Mouse (Mus musculus): ENCODE results near the gene Pilra. TPM values are rescaled to one million over a fixed set of nuclear protein-coding genes. Genes with fewer than 3 reads are reported as not detected.

The Pilra gene
- total and polyA plus RNA-seq, 3 experiments = 0.89 to 1.5 TPM; not detected in 1

DNA sequence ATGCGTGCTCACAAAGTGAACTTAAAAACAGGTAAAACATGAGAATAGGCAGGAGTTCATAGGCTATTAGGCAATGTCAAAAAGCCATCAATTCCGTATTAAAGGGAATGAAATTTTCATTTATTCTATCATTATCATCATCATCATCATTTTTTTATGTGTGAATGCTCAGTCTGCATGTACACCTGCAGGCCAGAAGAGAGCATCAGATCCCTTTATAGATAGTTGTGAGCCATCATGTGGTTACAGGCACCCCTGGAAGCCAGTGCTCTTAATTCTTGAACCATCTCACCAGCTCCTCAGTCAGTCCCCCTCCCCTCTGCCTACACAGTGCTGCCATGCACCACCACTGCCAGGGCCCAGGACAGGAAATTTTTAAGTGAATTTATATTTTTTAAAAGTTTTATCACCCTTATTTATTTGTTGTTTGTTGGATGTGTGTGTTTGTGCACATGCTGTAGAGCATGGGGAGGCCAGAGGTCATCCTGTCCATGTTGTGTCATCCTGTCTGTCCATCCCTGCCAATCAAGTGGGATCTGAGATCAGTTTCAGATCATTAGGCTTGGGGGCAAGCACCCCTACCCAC lies 47.0 kb downstream of the Pilra start:
- peaks cover 22% of the 10 kb centered on the region for H3K79me2 ChIP-seq (ENCODE audit: control insufficient read depth, insufficient read depth, low read length, poor library complexity)
- H3K27ac ChIP-seq (ENCODE audit: control insufficient read depth, low read depth, low read length) = no peak overlapping the region
- TF ChIP-seq SMC3 (IDR thresholded peaks at IDR 0.05; ENCODE audit: low read depth, low read length) (peak; percentile 13; the same call in 1 of the 2 replicates), ETS1 (IDR thresholded peaks at IDR 0.05; ENCODE audit: low read depth, low read length) (no peak), RAD21 (IDR thresholded peaks at IDR 0.05; ENCODE audit: low read depth, low read length) (peak; percentile 2)
- no peak for DNase-seq (ENCODE audit: low read depth, low spot score)
- peaks cover 0 to 8% of the 10 kb centered on the region in 2 experiments; a peak in 2 of 4 replicates for H3K36me3 ChIP-seq (ENCODE audit: control insufficient read depth in 1 of 2, insufficient read depth in 2 of 2, low read length in 2 of 2)
- H3K9me3 ChIP-seq (replicated peaks; ENCODE audit: insufficient read depth, low read length) = no peaks in the 10 kb centered on the region
- no peak overlapping the region for H3K4me3 ChIP-seq (ENCODE audit: control insufficient read depth in 1 of 2, insufficient read depth in 1 of 2, low read depth in 2 of 2, low read length in 2 of 2)
- peaks cover 0 to 17% of the 10 kb centered on the region in 2 experiments; a peak in 2 of 4 replicates for H3K4me1 ChIP-seq (ENCODE audit: control insufficient read depth in 1 of 2, insufficient read depth in 2 of 2, low read length in 2 of 2)
- no peak overlapping the region for H3K9ac ChIP-seq (ENCODE audit: control insufficient read depth, low read depth, low read length, poor library complexity, severe bottlenecking)
- H3K27me3 ChIP-seq (ENCODE audit: control insufficient read depth in 1 of 2, insufficient read depth in 2 of 2, low read length in 2 of 2) = no peaks in the 10 kb centered on the region

DNA sequence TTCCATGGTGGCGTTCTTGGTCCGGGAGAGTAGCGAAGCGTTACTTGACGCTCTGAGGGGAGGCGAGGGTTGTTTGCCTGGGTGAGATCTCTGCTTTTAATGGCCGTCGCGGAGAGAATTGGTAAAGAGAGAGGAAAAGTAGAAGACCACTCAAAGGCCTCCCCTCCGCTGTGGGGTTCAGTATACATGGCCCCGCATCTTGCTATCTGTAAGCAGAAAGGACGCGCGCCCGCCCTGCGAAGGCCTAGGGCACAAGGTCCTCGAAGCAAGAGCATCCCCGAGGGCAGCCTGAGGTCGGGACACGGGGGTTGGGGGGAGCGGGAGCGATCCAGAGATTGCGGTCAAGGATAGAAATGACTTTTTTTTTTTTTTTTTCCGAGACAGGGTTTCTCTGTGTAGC lies 47.9 kb downstream of the Pilra start:
- no peaks in the 10 kb centered on the region for H3K9me3 ChIP-seq (replicated peaks; ENCODE audit: insufficient read depth, low read length)

DNA sequence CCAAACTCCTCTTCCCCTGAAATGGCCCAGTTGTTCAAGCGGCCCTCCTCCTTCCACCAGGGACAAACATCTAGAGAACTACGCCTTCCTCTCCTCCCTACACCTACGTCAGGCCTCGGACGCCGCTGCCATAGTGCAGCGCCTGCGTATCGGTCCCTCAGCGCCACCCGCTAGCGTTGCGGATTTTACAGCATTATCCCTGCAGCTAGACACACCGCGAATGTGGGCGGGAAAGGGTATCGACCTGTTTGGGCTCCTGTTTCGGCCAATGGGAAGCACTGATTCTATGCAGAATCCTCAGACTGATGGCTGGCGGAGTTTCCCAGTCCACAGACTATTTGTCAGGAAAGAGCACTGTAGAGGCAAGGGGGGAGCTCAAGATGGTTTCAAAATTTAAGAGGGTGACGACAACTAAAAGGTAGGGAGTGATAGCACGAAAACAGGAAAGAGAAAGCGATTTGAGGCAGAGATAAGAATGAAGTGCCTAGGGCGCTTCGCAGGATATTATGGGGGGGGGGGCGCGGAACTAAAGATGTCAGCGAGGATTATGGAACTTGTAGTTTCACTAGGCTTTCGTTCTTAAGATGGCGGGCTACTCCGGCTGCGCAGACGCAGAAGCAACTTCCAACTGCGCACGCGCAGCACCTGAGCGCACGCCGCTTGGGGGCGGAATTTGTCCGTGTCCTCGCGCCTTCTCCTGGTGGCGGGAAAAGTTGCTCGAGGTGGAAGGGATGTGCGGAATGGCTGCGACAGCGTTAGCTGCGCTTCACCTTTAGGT lies 48.7 kb downstream of the Pilra start, which contains the start of the genes Mepce and Zcwpw1:
Gene Mepce, minus strand, starts transcription at position 505 of the 778 bp plus-strand sequence.
Gene Zcwpw1, plus strand, starts transcription at position 648 of the 778 bp plus-strand sequence.
- H3K27me3 ChIP-seq (ENCODE audit: control insufficient read depth in 1 of 2, insufficient read depth in 2 of 2, low read length in 2 of 2) = no peaks in the 10 kb centered on the region
- H3K9me3 ChIP-seq (replicated peaks; ENCODE audit: insufficient read depth, low read length) = no peaks in the 10 kb centered on the region
- H3K27ac ChIP-seq (ENCODE audit: control insufficient read depth, low read depth, low read length) = peak within 1 kb of the TSS; percentile 98
- H3K36me3 ChIP-seq (ENCODE audit: control insufficient read depth in 1 of 2, insufficient read depth in 2 of 2, low read length in 2 of 2) = peaks cover 0 to 15% of the 10 kb centered on the region in 2 experiments; a peak in 2 of 4 replicates
- peaks cover 37% of the 10 kb centered on the region for H3K79me2 ChIP-seq (ENCODE audit: control insufficient read depth, insufficient read depth, low read length, poor library complexity)
- DNase-seq (ENCODE audit: low read depth, low spot score) = peak; percentile 97
- H3K4me1 ChIP-seq (ENCODE audit: control insufficient read depth in 1 of 2, insufficient read depth in 2 of 2, low read length in 2 of 2) = peaks cover 0 to 22% of the 10 kb centered on the region in 2 experiments; a peak in 2 of 4 replicates
- peak within 1 kb of the TSS; percentile 98 for H3K9ac ChIP-seq (ENCODE audit: control insufficient read depth, low read depth, low read length, poor library complexity, severe bottlenecking)
- peak within 1 kb of the TSS; percentile 73 to 88 for H3K4me3 ChIP-seq (ENCODE audit: control insufficient read depth in 1 of 2, insufficient read depth in 1 of 2, low read depth in 2 of 2, low read length in 2 of 2)
- TF ChIP-seq ELF1 (IDR thresholded peaks at IDR 0.05; ENCODE audit: low read depth, low read length) = peak; percentile 91
- no peak for TF ChIP-seq SMC3 (IDR thresholded peaks at IDR 0.05; ENCODE audit: low read depth, low read length)
- no peak for TF ChIP-seq ZKSCAN1 (IDR thresholded peaks at IDR 0.05; ENCODE audit: low read depth, low read length)
- peak; percentile 88 for TF ChIP-seq ETS1 (IDR thresholded peaks at IDR 0.05; ENCODE audit: low read depth, low read length)
- peak; percentile 87 for TF ChIP-seq GATA1 (IDR thresholded peaks at IDR 0.05; ENCODE audit: low read depth, low read length)
- TF ChIP-seq RCOR1 (IDR thresholded peaks at IDR 0.05; ENCODE audit: low read depth, low read length) = peak; percentile 76; the same call in 1 of the 2 replicates
- TF ChIP-seq CHD1 (IDR thresholded peaks at IDR 0.05; ENCODE audit: low read depth, low read length) = peak; percentile 84; the same call in 1 of the 2 replicates
- peak; percentile 48; the same call in 1 of the 2 replicates for TF ChIP-seq MXI1 (IDR thresholded peaks at IDR 0.05; ENCODE audit: low read depth, low read length)
- peak; percentile 79; the same call in 1 of the 2 replicates for TF ChIP-seq KAT2A (conservative IDR thresholded peaks at IDR 0.05; ENCODE audit: low read depth, low read length)
- TF ChIP-seq JUND (IDR thresholded peaks at IDR 0.05; ENCODE audit: low read depth, low read length) = no peak
- peak; percentile 24; the same call in 1 of the 2 replicates for TF ChIP-seq RAD21 (IDR thresholded peaks at IDR 0.05; ENCODE audit: low read depth, low read length)
- peak; percentile 44 for TF ChIP-seq NELFE (IDR thresholded peaks at IDR 0.05; ENCODE audit: low read depth, low read length)
- peak; percentile 96 for TF ChIP-seq NRF1 (IDR thresholded peaks at IDR 0.05; ENCODE audit: insufficient read depth, low read depth, low read length, poor library complexity, severe bottlenecking)
- TF ChIP-seq ZMIZ1 (IDR thresholded peaks at IDR 0.05; ENCODE audit: low read depth, low read length) = no peak; the same call in none of the 2 replicates
- peak; percentile 90 for TF ChIP-seq MYC (IDR thresholded peaks at IDR 0.05; ENCODE audit: low read depth, low read length)
- 0 out of 2 replicates have a peak, but pooled peaks have one; percentile 10 for TF ChIP-seq MEF2A (IDR thresholded peaks at IDR 0.05; ENCODE audit: extremely low read depth, insufficient replicate concordance, low read depth, low read length, poor library complexity, severe bottlenecking)
- peak; percentile 40; the same call in 1 of the 2 replicates for TF ChIP-seq TBP (IDR thresholded peaks at IDR 0.05; ENCODE audit: low read depth, low read length)
- peak; percentile 100 for TF ChIP-seq MAX (IDR thresholded peaks at IDR 0.05; ENCODE audit: low read length)

More for the DNA sequence above, 47.9 kb downstream of the Pilra start:
- Histone ChIP-seq H3K36me3 (ENCODE audit: control insufficient read depth in 1 of 2, insufficient read depth in 2 of 2, low read length in 2 of 2) (peaks cover 0 to 15% of the 10 kb centered on the region in 2 experiments; a peak in 2 of 4 replicates), H3K4me3 (ENCODE audit: control insufficient read depth in 1 of 2, insufficient read depth in 1 of 2, low read depth in 2 of 2, low read length in 2 of 2) (no peak overlapping the region), H3K79me2 (ENCODE audit: control insufficient read depth, insufficient read depth, low read length, poor library complexity) (peaks cover 31% of the 10 kb centered on the region), H3K27me3 (ENCODE audit: control insufficient read depth in 1 of 2, insufficient read depth in 2 of 2, low read length in 2 of 2) (no peaks in the 10 kb centered on the region), H3K9ac (ENCODE audit: control insufficient read depth, low read depth, low read length, poor library complexity, severe bottlenecking) (no peak overlapping the region), H3K27ac (ENCODE audit: control insufficient read depth, low read depth, low read length) (no peak overlapping the region), H3K4me1 (ENCODE audit: control insufficient read depth in 1 of 2, insufficient read depth in 2 of 2, low read length in 2 of 2) (peaks cover 0 to 22% of the 10 kb centered on the region in 2 experiments; a peak in 2 of 4 replicates)
- TF ChIP-seq SMC3 (IDR thresholded peaks at IDR 0.05; ENCODE audit: low read depth, low read length) (no peak), HCFC1 (IDR thresholded peaks at IDR 0.05; ENCODE audit: low read depth, low read length) (no peak), CTCF (IDR thresholded peaks at IDR 0.05 in 2 of 3, conservative IDR thresholded peaks at IDR 0.05 in 1 of 3; ENCODE audit: control insufficient read depth in 1 of 3, insufficient read depth in 1 of 3, low read depth in 2 of 3, low read length in 3 of 3, poor library complexity in 1 of 3, severe bottlenecking in 1 of 3) (no peak), RCOR1 (IDR thresholded peaks at IDR 0.05; ENCODE audit: low read depth, low read length) (no peak), TAL1 (IDR thresholded peaks at IDR 0.05; ENCODE audit: low read length) (no peak), GATA1 (IDR thresholded peaks at IDR 0.05; ENCODE audit: low read depth, low read length) (no peak), TCF12 (IDR thresholded peaks at IDR 0.05; ENCODE audit: low read depth, low read length) (no peak), NELFE (IDR thresholded peaks at IDR 0.05; ENCODE audit: low read depth, low read length) (no peak), POLR2AphosphoS2 (IDR thresholded peaks at IDR 0.05; ENCODE audit: low read length) (no peak), BHLHE40 (IDR thresholded peaks at IDR 0.05; ENCODE audit: borderline replicate concordance, low read depth, low read length) (no peak)
- DNase-seq (ENCODE audit: low read depth, low spot score) = no peak

Measured in MEL (cell line).